Mouse (Mus musculus) adrenal gland, postnatal 4 days (tissue): ENCODE data around the gene Zfp804a. TPM values are rescaled to one million over a fixed set of nuclear protein-coding genes. Genes with fewer than 3 reads are reported as not detected.

Source experiments
- DNase-seq, 2 experiments: peaks; one replicate each; pipeline ENCODE4 v3.0.0; 2021 to 2022; ENCODE audit warnings: low spot score in 2 of 2, mixed read lengths in 2 of 2
- long read RNA-seq, 2 experiments: library from polyadenylated mRNA; stranded (forward); transcript quantifications; one replicate each; pipeline ENCODE4 v2.0.0; 2021
- total RNA-seq, 2 experiments: library from RNA; stranded (reverse); gene quantifications; 2 replicates each; pipeline ENCODE4 v1.2.3; 2021

Gene Zfp804a
- 1 to 10 TPM; 1.6 to 2.9 TPM for total RNA-seq
- long read RNA-seq, experiment 1: 0 reads
- long read RNA-seq, experiment 2: 0 reads

GRCm38 (mm10) chr2:82053185-82053891 lies at the start of gene Zfp804a:
Zfp804a (plus strand) TSS chr2:82053222.
- no peak for DNase-seq

GRCm38 (mm10) chr2:82051635-82052034 lies 1.4 kb upstream of the Zfp804a start:
- DNase-seq: no peak

- DNase-seq: no peak
These were observed 461 bp upstream of the Zfp804a start for GRCm38 (mm10) chr2:82052338-82053184.

GRCm38 (mm10) chr2:82054446-82054845 lies 1.4 kb downstream of the Zfp804a start:
- DNase-seq: no peak

- DNase-seq: no peak
These were observed 11.6 kb downstream of the Zfp804a start for GRCm38 (mm10) chr2:82064671-82065070.

GRCm38 (mm10) chr2:82067912-82068311 lies 14.9 kb downstream of the Zfp804a start:
- DNase-seq: no peak

- no peak for DNase-seq
These were observed 16.1 kb downstream of the Zfp804a start for GRCm38 (mm10) chr2:82069172-82069571.

- DNase-seq: no peak
These were observed 23.9 kb downstream of the Zfp804a start for GRCm38 (mm10) chr2:82076883-82077282.

GRCm38 (mm10) chr2:82078287-82078994 lies 25.4 kb downstream of the Zfp804a start:
- no peak for DNase-seq

GRCm38 (mm10) chr2:82080678-82081077 lies 27.7 kb downstream of the Zfp804a start:
- DNase-seq: no peak

GRCm38 (mm10) chr2:82113148-82113547 lies 60.1 kb downstream of the Zfp804a start:
- DNase-seq: no peak

- no peak for DNase-seq
These were observed 60.6 kb downstream of the Zfp804a start for GRCm38 (mm10) chr2:82113650-82114049.

GRCm38 (mm10) chr2:82119577-82119976 lies 66.6 kb downstream of the Zfp804a start:
- DNase-seq: no peak

- DNase-seq: no peak
These were observed 125.7 kb downstream of the Zfp804a start for GRCm38 (mm10) chr2:82178693-82179092.

- no peak for DNase-seq
These were observed 128.0 kb downstream of the Zfp804a start for GRCm38 (mm10) chr2:82181010-82181409.

GRCm38 (mm10) chr2:82199901-82200300 lies 146.9 kb downstream of the Zfp804a start:
- DNase-seq: no peak

GRCm38 (mm10) chr2:82200616-82201015 lies 147.6 kb downstream of the Zfp804a start:
- DNase-seq: no peak

- DNase-seq: no peak
These were observed 157.6 kb downstream of the Zfp804a start for GRCm38 (mm10) chr2:82210605-82211004.

GRCm38 (mm10) chr2:82211972-82212371 lies 158.9 kb downstream of the Zfp804a start:
- DNase-seq: no peak

GRCm38 (mm10) chr2:82217873-82218272 lies 164.9 kb downstream of the Zfp804a start:
- DNase-seq: no peak

- no peak for DNase-seq
These were observed 193.0 kb downstream of the Zfp804a start for GRCm38 (mm10) chr2:82246020-82246419.
